Mouse (Mus musculus): ENCODE measurements around the gene C1qtnf9.

C1qtnf9 gene

DNA sequence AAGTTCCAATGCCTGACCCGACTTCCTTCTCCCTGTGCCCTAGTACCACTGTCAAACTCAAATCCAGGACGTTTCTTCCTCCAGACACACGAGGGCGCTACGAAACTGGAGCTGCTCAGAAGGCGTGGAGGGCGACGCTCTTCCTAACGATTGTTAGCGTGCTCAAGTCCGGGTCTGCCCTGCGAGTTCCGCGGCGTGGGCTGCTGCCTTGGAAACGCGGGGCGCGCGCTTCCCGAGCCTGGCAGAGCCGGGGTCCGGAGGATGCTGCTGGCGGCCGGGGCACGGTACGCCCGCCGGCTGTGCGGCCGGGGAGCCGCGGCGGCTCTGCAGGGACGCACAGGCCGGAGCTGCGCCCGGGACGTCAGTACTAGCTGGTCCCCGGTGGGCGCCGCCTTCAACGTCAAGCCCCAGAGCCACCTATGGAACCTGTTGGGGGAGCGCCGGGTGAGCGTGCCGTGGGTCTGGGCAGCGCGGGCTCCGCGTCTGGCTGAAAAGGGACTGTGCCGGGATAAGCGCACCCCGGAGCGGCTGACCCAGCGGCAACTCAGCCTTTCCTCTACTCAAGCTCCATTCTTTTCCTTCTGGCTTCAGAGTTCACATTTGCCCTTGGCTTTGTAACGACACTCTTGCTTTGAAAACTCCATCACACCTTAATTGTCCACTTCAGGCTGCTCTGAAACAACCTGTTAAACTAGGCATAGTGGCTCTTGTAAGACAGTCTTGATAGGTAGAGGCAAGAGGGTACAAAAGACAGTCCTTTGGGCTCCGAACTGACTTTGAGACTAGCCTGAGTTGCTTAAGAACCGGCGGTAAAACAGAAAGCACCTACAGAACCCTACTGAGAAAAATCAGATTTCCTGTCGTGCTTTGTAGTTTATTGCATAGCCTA, 16.7 kb downstream of the C1qtnf9 start, which contains the start of gene Mipep:
Gene Mipep, plus strand, starts transcription at position 147 of the 889 bp plus-strand sequence.
- peak; percentile 85 for DNase-seq (ENCODE audit: low read depth, low spot score)

DNA sequence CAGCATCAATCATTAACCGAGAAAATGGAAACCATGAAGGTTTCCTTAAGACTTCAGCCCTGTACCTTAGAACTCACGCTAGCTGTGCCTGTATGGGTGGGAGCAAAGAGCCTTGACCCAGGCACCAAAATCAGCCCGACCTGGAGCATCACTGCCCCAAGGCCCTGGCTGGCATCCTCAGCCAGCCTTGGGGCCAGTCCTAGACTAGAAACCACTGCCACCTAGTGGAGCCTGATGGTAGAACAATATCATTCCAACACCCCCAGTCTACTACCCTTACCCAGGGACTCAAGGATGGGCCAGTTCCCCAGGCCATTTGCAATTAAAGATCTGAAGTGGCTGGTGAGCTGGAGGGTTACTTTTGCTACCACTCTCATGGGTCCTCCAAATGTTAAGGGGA, 22.2 kb downstream of the C1qtnf9 start:
- DNase-seq (ENCODE audit: low read depth, low spot score): no peak

DNA sequence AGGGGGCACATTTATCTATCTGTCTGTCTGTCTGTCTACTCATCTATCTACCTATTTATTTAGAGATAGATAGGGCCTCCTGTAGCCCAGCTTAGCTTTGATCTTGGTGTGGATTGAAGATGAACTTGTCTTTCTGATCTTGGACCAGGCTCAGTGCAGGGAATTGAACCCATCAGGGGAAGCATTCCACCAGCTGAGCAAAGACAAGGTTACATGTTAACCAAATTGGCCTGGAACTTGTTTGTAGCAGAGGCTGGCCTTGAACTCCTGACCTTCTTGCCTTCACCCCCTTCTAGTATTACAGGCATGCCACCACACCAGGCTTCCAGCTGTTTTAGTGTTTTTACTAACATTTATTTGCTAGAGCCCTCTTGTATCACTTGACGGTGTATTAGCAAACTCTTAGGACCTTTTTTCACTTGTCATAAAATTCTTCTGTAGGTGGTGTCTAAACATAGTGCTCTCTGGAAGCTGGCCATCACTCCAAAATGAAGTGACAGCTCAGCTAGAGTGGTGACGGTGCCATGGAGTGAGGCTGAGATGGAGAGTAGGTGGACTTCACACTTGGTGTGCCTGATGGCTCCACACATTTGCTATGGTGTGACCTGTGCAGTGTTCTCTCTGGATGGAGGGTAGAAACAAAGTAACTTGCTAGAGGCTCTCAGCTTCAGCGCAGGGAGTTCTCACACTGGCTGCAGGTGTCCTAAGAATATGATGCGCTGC, 28.8 kb downstream of the C1qtnf9 start:
- DNase-seq (ENCODE audit: low read depth, low spot score): no peak

DNA sequence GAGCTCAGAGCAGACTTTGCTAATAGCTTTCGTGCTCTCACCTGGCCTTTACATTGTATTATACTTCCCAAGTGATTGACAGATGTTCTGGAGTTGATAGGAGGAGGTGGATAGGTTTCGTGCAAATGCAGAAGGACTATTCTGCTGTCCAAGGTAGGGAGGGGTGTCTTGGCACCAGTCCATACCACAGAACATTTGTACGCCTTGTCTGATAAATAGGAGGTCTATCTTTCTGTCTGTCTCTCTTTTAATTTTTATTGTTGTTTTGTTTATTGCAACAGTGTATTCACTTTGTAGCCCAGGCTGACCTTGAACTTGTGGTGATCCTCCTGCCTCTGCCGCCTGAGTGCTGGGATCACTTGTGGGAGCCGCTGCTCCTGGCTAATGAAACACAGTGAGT, 29.7 kb downstream of the C1qtnf9 start:
- DNase-seq (ENCODE audit: low read depth, low spot score): no peak

DNA sequence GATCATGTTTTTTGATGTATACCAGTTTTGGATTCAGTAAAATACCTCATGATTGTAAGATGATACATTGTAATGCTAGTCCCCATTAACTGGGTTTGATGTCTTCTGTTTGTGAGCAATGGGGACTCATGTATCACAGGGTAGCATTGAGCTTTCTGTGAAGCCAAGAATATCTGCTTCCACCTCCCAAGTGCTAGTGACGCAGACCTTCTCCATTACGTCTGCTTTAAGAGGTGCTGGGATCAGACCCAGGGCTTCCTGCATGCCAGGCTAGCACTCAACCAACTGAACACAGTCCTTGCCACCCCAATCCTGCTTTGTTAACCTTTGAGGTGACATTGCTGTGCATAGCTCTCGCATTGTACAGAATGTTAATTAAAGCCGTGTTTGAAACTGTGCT, 30.8 kb downstream of the C1qtnf9 start:
- no peak for DNase-seq (ENCODE audit: low read depth, low spot score)

DNA sequence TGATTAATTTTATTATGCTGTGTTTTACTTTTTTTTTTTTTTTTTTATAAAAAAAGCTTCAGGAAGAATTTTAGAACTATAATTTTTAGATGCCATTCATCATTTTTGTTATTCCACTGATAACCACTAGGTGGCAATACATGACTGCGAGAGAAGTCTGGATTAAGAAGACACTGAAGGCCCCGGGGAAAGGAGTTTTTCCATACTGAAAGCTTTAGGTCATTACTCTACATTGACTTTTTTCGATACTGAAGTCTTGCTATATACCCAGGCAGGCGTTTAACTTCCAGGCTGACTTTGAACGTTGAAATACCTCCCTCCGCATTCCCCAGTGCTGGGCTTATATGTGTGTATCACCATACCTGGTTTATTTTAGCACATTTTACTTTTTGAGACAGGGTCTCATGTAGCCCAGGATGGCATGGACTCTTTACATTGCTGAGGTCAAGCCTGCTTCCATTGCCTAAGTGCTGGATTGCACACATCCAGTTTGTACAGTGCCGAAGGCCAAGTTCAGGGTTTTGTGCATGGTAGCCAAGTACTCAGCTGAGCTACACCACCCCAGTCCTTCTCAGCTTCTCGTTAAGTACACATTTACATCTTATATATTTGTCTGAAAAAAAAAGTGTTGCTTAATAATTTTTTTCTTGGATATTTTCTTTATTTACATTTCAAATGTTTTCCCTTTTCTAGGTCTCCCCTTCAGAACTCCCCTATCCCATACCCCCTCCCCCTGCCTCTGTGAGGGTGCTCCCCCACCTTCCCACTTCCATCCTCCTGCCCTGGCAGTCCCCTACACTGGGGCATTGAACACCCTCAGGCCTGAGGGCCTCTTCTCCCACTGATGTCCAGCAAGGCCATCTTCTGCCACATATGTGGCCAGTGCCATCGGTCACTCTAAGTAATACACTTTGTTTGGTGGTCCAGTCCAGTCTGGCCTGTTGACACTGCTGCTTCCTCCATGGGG, 32.1 kb downstream of the C1qtnf9 start:
- DNase-seq (ENCODE audit: low read depth, low spot score): peak; percentile 42

DNA sequence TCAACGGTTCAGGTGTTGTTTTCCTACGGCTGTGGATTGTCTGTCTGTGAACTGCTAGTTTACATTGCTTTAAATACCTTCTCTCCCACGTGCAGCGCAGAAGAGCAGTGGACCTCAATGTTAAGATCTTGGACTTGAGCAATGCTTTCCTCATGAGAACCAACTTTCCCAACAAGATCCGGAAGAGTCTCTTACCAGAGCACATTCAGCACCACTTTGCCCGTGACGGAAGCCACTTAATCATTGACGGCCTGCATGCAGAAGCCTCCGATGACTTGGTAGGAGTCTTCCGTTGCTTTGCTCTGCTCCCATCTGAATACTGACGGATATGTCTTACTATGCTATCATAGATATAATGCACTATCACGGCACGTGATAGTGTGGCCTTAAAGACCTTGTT, 34.1 kb downstream of the C1qtnf9 start:
- no peak for DNase-seq (ENCODE audit: low read depth, low spot score)

DNA sequence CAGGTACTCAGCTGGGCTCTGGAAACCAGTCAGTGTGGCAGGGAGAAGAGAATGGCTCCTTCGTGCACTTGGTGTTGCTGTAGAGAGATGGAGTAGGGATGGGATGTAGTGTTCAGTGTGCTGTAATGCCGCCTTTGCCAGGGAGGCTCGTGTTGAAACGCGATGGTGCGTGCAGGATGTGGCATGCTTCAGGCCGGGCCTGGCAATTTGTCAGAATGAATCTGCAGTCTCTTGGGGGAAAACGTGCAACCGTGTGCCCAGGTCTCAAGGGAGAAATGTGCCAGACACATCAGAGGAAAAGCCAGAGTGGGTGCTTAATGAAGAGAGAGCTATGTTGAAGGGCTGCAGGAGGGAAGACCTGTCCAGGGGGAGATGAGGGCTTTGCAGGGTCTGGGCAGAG, 37.0 kb downstream of the C1qtnf9 start:
- no peak for DNase-seq (ENCODE audit: low read depth, low spot score)

DNA sequence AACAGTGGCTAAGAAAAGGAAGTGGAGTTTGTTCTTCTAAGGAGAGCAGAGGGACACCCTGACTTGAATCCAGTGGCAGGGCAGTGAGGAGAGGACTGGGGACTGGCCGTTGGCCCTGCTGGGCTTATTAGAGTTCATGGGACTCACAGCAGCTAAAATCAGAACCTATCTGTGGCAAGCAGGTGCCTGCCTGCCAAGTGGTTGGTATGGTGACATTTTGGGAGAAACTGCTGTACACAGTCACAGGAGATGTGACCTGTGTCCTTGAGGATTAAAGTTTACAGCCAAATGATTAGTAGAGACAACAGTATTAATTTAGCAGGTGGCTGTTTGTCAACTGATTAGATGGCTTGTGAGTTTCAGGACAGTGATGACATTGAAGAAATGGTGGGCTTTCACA, 37.9 kb downstream of the C1qtnf9 start:
- no peak for DNase-seq (ENCODE audit: low read depth, low spot score)

DNA sequence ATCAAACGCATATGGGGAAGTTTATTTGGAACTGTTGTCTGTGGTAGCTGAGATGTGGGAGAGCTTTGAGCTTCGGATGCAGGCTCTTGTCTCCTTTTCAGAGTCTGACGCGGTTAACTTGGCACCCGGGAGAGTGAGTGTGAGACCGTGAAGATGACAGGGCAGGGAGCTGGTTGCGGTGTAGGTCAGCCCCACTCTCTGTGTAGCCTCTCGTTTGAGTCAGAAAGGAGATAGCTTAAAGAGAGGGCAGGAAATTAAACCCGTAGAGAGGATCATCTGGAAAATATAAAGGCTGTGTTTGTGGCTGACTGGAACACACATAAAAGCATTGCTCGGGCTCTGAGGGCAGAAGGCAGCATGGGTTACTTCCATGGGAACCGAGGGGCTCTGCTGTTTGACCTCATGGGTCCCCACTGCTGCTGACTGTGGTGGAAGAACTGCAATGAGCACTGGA, 39.0 kb downstream of the C1qtnf9 start:
- no peak for DNase-seq (ENCODE audit: low read depth, low spot score)

DNA sequence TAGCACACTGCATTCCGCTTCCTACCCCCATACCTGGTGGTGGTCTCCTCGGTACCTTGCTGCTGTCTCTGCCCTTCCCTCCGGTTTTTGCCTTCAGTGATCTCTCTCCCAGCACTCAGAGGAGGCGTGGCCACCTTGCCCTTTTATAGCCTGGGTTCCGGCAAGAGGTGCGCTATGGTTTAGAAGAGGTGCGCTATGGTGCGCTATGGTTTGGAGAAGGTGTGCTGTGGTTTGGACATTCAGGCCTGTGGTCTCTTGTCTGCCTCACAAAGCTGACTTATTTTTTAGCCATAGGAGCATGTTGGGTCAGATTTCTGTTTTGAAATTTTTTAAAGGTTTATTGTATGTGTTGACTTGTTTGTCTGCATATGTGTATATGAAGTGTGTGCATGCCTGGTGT, 41.9 kb downstream of the C1qtnf9 start:
- no peak for DNase-seq (ENCODE audit: low read depth, low spot score)

DNA sequence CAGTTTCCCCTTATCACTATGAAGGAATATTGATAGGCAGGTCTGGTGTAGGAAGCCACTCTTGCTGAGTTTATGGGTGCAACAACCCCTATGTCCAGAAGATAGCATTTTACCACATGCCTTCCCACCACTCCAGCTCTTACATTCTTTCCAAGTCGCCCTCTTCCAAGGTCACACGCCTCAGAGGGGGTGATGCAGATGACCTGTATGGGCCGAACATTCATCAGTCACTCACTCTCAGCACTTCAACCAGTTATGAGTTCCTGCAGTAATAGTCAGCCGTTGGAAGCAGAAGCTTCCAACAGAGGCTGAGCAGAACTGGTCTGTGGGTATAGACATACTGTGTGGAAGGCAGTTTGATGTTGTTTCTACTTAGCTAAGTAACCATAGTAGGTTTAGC, 43.6 kb downstream of the C1qtnf9 start:
- DNase-seq (ENCODE audit: low read depth, low spot score): no peak

DNA sequence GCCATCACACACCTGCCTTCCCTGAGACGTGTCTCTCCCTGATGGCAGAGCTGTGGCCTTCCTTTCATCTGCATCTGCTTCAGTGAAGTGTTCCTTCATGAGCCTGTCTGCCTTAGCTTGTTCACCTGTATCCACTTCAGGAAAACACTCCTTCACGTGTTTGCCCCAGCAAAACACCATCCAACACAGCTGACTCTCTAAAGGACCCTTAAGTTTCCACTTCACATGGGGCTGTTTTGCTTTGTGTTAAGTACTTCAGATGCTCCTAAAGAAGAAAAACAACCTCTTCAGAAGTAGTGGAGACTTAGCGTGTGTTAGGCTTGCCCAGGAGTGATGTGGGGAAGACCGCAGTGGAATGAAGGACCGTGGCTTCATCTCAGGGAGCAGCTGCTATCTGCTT, 47.2 kb downstream of the C1qtnf9 start:
- DNase-seq (ENCODE audit: low read depth, low spot score): no peak

DNA sequence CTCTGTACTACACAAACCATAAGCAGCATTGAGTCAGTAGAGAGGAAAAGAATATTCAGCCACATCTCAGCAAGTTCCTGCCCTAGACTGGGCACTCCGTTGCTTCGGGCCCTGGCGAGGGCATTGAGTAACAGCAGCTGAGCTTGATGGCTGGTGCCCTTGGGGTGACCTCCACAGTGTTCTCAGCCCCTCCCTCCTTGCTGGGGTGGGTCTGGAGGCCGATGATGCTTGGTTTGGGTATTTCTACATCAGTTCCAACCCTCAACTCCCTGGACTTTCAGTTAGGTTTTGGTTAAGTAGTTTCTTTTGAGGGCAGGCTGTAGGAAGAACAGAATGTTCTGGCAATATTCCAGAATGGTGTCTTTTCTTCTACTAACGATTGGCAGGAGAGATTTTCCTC, 50.1 kb downstream of the C1qtnf9 start:
- no peak for DNase-seq (ENCODE audit: low read depth, low spot score)

DNA sequence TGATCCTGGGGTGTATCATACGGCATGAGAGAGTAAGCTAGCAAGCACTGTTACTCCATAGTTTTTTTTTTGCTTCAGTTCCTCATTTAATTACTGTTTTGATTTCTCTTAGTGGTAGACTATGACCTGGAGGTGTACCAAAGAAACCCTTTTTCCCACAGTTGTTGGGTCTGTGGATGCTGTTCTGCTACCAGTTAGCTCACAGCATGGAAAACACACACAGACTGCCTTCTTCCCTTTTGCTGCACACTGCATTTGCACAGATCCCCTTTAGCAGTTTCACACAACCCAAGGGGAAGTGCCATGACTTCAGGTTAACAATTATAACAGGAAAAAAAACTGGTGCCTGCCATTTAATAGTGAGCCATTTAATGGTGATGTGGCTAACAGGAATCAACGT, 62.2 kb downstream of the C1qtnf9 start:
- no peak for DNase-seq (ENCODE audit: low read depth, low spot score)
